Mouse (Mus musculus): ENCODE results near the gene Tenm4. TPM values are rescaled to one million over a fixed set of nuclear protein-coding genes. Genes with fewer than 3 reads are reported as not detected.

Tenm4 gene
- total and polyA plus RNA-seq, 3 experiments, result 9.2 to 15.2 TPM; not detected in 1

DNA sequence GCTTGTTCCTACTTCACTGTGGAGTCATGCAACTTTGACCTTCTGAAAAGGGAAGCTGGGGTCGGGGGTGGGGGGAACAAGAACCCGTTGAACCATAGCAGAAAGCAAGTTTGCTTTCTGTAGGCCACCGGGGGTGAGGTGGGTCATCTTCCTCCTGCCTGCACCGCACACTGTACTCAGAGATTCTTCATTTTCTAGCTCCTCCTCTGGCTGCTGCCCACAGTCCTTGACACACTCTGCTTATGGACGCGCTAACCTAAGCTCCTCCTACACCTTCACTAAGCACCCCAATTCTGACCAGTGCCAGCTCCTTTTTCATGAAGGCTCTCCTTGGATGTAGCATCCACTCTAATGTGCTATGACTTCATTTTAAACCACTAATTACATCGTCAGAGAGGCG lies 311.9 kb downstream of the Tenm4 start:
- H3K9ac ChIP-seq (ENCODE audit: control insufficient read depth, low read depth, low read length, poor library complexity, severe bottlenecking), result no peak overlapping the region
- H3K27me3 ChIP-seq (ENCODE audit: control insufficient read depth in 1 of 2, insufficient read depth in 2 of 2, low read length in 2 of 2), result no peaks in the 10 kb centered on the region
- H3K36me3 ChIP-seq (ENCODE audit: control insufficient read depth in 1 of 2, insufficient read depth in 2 of 2, low read length in 2 of 2), result no peaks in the 10 kb centered on the region
- H3K4me1 ChIP-seq (ENCODE audit: control insufficient read depth in 1 of 2, insufficient read depth in 2 of 2, low read length in 2 of 2), result no peaks in the 10 kb centered on the region
- no peak for DNase-seq (ENCODE audit: low read depth, low spot score)
- no peaks in the 10 kb centered on the region for H3K79me2 ChIP-seq (ENCODE audit: control insufficient read depth, insufficient read depth, low read length, poor library complexity)
- no peak for TF ChIP-seq TBP (IDR thresholded peaks at IDR 0.05; ENCODE audit: low read depth, low read length)
- TF ChIP-seq ELF1 (IDR thresholded peaks at IDR 0.05; ENCODE audit: low read depth, low read length), result no peak
- no peak for TF ChIP-seq ZKSCAN1 (IDR thresholded peaks at IDR 0.05; ENCODE audit: low read depth, low read length)
- no peak for TF ChIP-seq MYB (IDR thresholded peaks at IDR 0.05; ENCODE audit: low read depth, low read length)
- TF ChIP-seq GATA1 (IDR thresholded peaks at IDR 0.05; ENCODE audit: low read depth, low read length), result no peak
- no peak for TF ChIP-seq RAD21 (IDR thresholded peaks at IDR 0.05; ENCODE audit: low read depth, low read length)
- TF ChIP-seq TAL1 (IDR thresholded peaks at IDR 0.05; ENCODE audit: low read length), result no peak
- no peak for TF ChIP-seq USF1 (IDR thresholded peaks at IDR 0.05; ENCODE audit: low read depth, low read length)
- no peak for TF ChIP-seq ZNF384 (IDR thresholded peaks at IDR 0.05; ENCODE audit: low read depth, low read length)
- no peak for TF ChIP-seq ZMIZ1 (IDR thresholded peaks at IDR 0.05; ENCODE audit: low read depth, low read length)
- no peak for TF ChIP-seq MXI1 (IDR thresholded peaks at IDR 0.05; ENCODE audit: low read depth, low read length)
- no peak for TF ChIP-seq NRF1 (IDR thresholded peaks at IDR 0.05; ENCODE audit: insufficient read depth, low read depth, low read length, poor library complexity, severe bottlenecking)
- TF ChIP-seq SIN3A (IDR thresholded peaks at IDR 0.05; ENCODE audit: low read length), result no peak
- TF ChIP-seq EP300 (IDR thresholded peaks at IDR 0.05; ENCODE audit: low read depth in 1 of 2, low read length in 2 of 2), result no peak
- no peak for TF ChIP-seq MEF2A (IDR thresholded peaks at IDR 0.05; ENCODE audit: extremely low read depth, insufficient replicate concordance, low read depth, low read length, poor library complexity, severe bottlenecking)
- TF ChIP-seq POLR2AphosphoS5 (IDR thresholded peaks at IDR 0.05; ENCODE audit: borderline replicate concordance, low read depth, low read length), result no peak
- no peak for TF ChIP-seq MYC (IDR thresholded peaks at IDR 0.05; ENCODE audit: low read depth, low read length)
- TF ChIP-seq JUND (IDR thresholded peaks at IDR 0.05; ENCODE audit: low read depth, low read length), result no peak
- no peak for TF ChIP-seq E2F4 (IDR thresholded peaks at IDR 0.05; ENCODE audit: borderline replicate concordance, low read depth, low read length)
- TF ChIP-seq RCOR1 (IDR thresholded peaks at IDR 0.05; ENCODE audit: low read depth, low read length), result no peak
- H3K4me3 ChIP-seq (ENCODE audit: control insufficient read depth in 1 of 2, insufficient read depth in 1 of 2, low read depth in 2 of 2, low read length in 2 of 2), result no peak overlapping the region
- H3K9me3 ChIP-seq (replicated peaks; ENCODE audit: insufficient read depth, low read length), result no peaks in the 10 kb centered on the region
- H3K27ac ChIP-seq (ENCODE audit: control insufficient read depth, low read depth, low read length), result no peak overlapping the region

DNA sequence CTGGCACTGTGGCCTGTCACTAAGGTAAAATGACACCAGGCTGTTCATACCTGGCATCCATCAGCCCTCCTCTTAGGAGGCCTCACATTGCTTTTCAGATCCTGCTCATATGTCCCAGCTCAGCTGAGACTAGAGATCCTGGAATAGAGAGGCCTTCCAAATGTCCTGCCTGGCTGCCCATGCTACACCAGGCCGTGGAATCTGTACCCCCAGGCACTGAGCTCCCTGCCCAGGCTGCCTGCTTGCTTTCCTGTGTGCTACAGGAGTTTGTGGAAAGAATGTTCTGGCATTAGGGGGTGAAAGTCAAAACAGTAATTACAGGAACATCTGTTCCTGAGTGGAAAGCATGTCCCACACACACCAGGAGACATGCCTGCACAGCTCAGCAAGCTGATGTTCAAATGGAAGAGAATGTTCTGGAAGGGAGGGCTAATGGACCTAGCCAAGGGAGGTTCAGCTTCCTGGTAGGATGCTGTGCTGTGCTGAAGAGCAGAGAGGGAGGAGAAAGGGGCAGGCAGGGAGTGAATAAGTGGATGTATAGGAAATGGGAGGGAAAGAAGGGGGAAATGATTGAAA lies 313.0 kb downstream of the Tenm4 start:
- Histone ChIP-seq H3K79me2 (ENCODE audit: control insufficient read depth, insufficient read depth, low read length, poor library complexity) (no peaks in the 10 kb centered on the region), H3K27ac (ENCODE audit: control insufficient read depth, low read depth, low read length) (no peak overlapping the region), H3K4me3 (ENCODE audit: control insufficient read depth in 1 of 2, insufficient read depth in 1 of 2, low read depth in 2 of 2, low read length in 2 of 2) (no peak overlapping the region), H3K27me3 (ENCODE audit: control insufficient read depth in 1 of 2, insufficient read depth in 2 of 2, low read length in 2 of 2) (no peaks in the 10 kb centered on the region), H3K36me3 (ENCODE audit: control insufficient read depth in 1 of 2, insufficient read depth in 2 of 2, low read length in 2 of 2) (no peaks in the 10 kb centered on the region), H3K4me1 (ENCODE audit: control insufficient read depth in 1 of 2, insufficient read depth in 2 of 2, low read length in 2 of 2) (no peaks in the 10 kb centered on the region), H3K9ac (ENCODE audit: control insufficient read depth, low read depth, low read length, poor library complexity, severe bottlenecking) (no peak overlapping the region), H3K9me3 (replicated peaks; ENCODE audit: insufficient read depth, low read length) (no peaks in the 10 kb centered on the region)
- DNase-seq (ENCODE audit: low read depth, low spot score), result no peak
- TF ChIP-seq POLR2A (IDR thresholded peaks at IDR 0.05; ENCODE audit: control insufficient read depth in 1 of 2, insufficient read depth in 1 of 2, low read depth in 1 of 2, low read length in 2 of 2, poor library complexity in 1 of 2) (no peak), NRF1 (IDR thresholded peaks at IDR 0.05; ENCODE audit: insufficient read depth, low read depth, low read length, poor library complexity, severe bottlenecking) (no peak), CTCF (IDR thresholded peaks at IDR 0.05 in 2 of 3, conservative IDR thresholded peaks at IDR 0.05 in 1 of 3; ENCODE audit: control insufficient read depth in 1 of 3, insufficient read depth in 1 of 3, low read depth in 2 of 3, low read length in 3 of 3, poor library complexity in 1 of 3, severe bottlenecking in 1 of 3) (no peak), MXI1 (IDR thresholded peaks at IDR 0.05; ENCODE audit: low read depth, low read length) (no peak), EP300 (IDR thresholded peaks at IDR 0.05; ENCODE audit: low read depth in 1 of 2, low read length in 2 of 2) (no peak), UBTF (IDR thresholded peaks at IDR 0.05; ENCODE audit: borderline replicate concordance, insufficient read depth, low read depth, low read length) (no peak), ELF1 (IDR thresholded peaks at IDR 0.05; ENCODE audit: low read depth, low read length) (no peak), ZNF384 (IDR thresholded peaks at IDR 0.05; ENCODE audit: low read depth, low read length) (no peak)
